Mouse (Mus musculus) CH12.LX (cell line): ENCODE data around the gene Dennd6a. TPM values are rescaled to one million over a fixed set of nuclear protein-coding genes. Genes with fewer than 3 reads are reported as not detected.

Experiments
- DNase-seq: peaks from one replicate; pipeline ENCODE4 v3.0.0-alpha.2; 2013; ENCODE audit errors: extremely low read depth
- H3K27ac ChIP-seq: 2 replicates; pipeline ENCODE4 v1.5.1; 2012; ENCODE audit warnings: low read depth, mild to moderate bottlenecking, control low read depth, moderate library complexity; ENCODE audit not compliant: insufficient read depth
- H3K27me3 ChIP-seq: replicated peaks from 2 replicates; pipeline ENCODE3; 2012; ENCODE audit warnings: inconsistent platforms
- H3K36me3 ChIP-seq, 2 experiments: replicated peaks in 1 of 2; 2 replicates each; pipeline versions ENCODE3 to v1.6.1; 2012; ENCODE audit warnings: inconsistent platforms in 1 of 2, low read length in 1 of 2, mild to moderate bottlenecking in 1 of 2, mixed read lengths in 1 of 2, moderate library complexity in 1 of 2; ENCODE audit not compliant: control insufficient read depth in 1 of 2, insufficient read depth in 1 of 2
- H3K4me1 ChIP-seq, 2 experiments: 2 replicates each; pipeline ENCODE4 v1.6.1; 2012; ENCODE audit warnings: inconsistent platforms in 1 of 2, moderate library complexity in 1 of 2; ENCODE audit not compliant: insufficient read depth in 2 of 2, control insufficient read depth in 1 of 2
- H3K4me2 ChIP-seq: 2 replicates; pipeline ENCODE4 v1.6.1; 2012; ENCODE audit warnings: low read depth, mild to moderate bottlenecking, control low read depth; ENCODE audit not compliant: poor library complexity, insufficient read depth, severe bottlenecking
- H3K4me3 ChIP-seq, 3 experiments: fragments of 150-350 bp in 1 of 3; sonication (generic) in 1 of 3; replicated peaks in 1 of 3; 2 replicates each; pipeline versions ENCODE3 to v1.5.1; 2011 to 2012; ENCODE audit warnings: low read depth in 2 of 3, low read length in 2 of 3, mild to moderate bottlenecking in 2 of 3, moderate library complexity in 2 of 3, control low read depth in 1 of 3, improper control_type of control experiment in 1 of 3, inconsistent platforms in 1 of 3, mixed read lengths in 1 of 3; ENCODE audit not compliant: poor library complexity in 1 of 3
- H3K79me2 ChIP-seq: replicated peaks from 2 replicates; pipeline ENCODE4 v1.6.1; 2012; ENCODE audit warnings: mild to moderate bottlenecking, moderate library complexity; ENCODE audit not compliant: control insufficient read depth, poor library complexity, insufficient read depth, severe bottlenecking; ENCODE audit errors: extremely low read depth
- H3K9ac ChIP-seq: 2 replicates; pipeline ENCODE4 v1.6.1; 2012; ENCODE audit warnings: low read depth, mild to moderate bottlenecking, control low read depth, moderate library complexity; ENCODE audit not compliant: insufficient read depth
- H3K9me3 ChIP-seq: replicated peaks from 2 replicates; pipeline ENCODE3; 2012; ENCODE audit warnings: low read length, inconsistent platforms, mixed read lengths
- CTCF ChIP-seq, 2 experiments: IDR thresholded peaks in 1 of 2; conservative IDR thresholded peaks in 1 of 2; 2 replicates each; pipeline ENCODE4 v1.5.1; 2011 to 2012; ENCODE audit warnings: low read depth in 2 of 2, low read length in 2 of 2, improper control_type of control experiment in 1 of 2, inconsistent platforms in 1 of 2, mild to moderate bottlenecking in 1 of 2, moderate library complexity in 1 of 2
- ELF1 ChIP-seq: IDR thresholded peaks from 2 replicates; pipeline ENCODE4 v1.6.1; 2014; ENCODE audit warnings: low read depth, mild to moderate bottlenecking, inconsistent platforms, low read length, improper control_type of control experiment
- GABPA ChIP-seq: IDR thresholded peaks from 2 replicates; pipeline ENCODE4 v1.6.1; 2012; ENCODE audit warnings: low read depth, low read length, improper control_type of control experiment, inconsistent platforms; ENCODE audit not compliant: insufficient replicate concordance
- HCFC1 ChIP-seq: IDR thresholded peaks from 2 replicates; pipeline ENCODE4 v1.6.1; 2012; ENCODE audit warnings: low read depth, mild to moderate bottlenecking, inconsistent platforms, low read length, improper control_type of control experiment
- IRF4 ChIP-seq: IDR thresholded peaks from 2 replicates; pipeline ENCODE4 v1.6.1; 2014; ENCODE audit warnings: low read depth, mild to moderate bottlenecking, inconsistent platforms, low read length, improper control_type of control experiment
- JUN ChIP-seq: IDR thresholded peaks from 2 replicates; pipeline ENCODE4 v1.6.1; 2011; ENCODE audit warnings: low read depth, mild to moderate bottlenecking, low read length, improper control_type of control experiment, moderate library complexity; ENCODE audit not compliant: insufficient read depth
- JUND ChIP-seq: conservative IDR thresholded peaks from 2 replicates; pipeline ENCODE4 v1.6.1; 2011; ENCODE audit warnings: low read depth, low read length, improper control_type of control experiment
- MAFK ChIP-seq: IDR thresholded peaks from 2 replicates; pipeline ENCODE4 v1.6.1; 2011; ENCODE audit warnings: low read length, improper control_type of control experiment; ENCODE audit not compliant: insufficient replicate concordance
- MEF2A ChIP-seq: IDR thresholded peaks from 2 replicates; pipeline ENCODE4 v1.6.1; 2014; ENCODE audit warnings: low read depth, mild to moderate bottlenecking, inconsistent platforms, low read length, improper control_type of control experiment, borderline replicate concordance
- MXI1 ChIP-seq: IDR thresholded peaks from 2 replicates; pipeline ENCODE4 v1.6.1; 2011; ENCODE audit warnings: mild to moderate bottlenecking, low read depth, low read length, improper control_type of control experiment
- MYC ChIP-seq: IDR thresholded peaks from 2 replicates; pipeline ENCODE4 v1.6.1; 2011; ENCODE audit warnings: low read depth, mild to moderate bottlenecking, improper control_type of control experiment, low read length
- NELFE ChIP-seq: IDR thresholded peaks from 2 replicates; pipeline ENCODE4 v1.6.1; 2011; ENCODE audit warnings: low read depth, low read length, improper control_type of control experiment
- NRF1 ChIP-seq: IDR thresholded peaks from 2 replicates; pipeline ENCODE4 v1.6.1; 2014; ENCODE audit warnings: low read depth, mild to moderate bottlenecking, inconsistent platforms, low read length, improper control_type of control experiment, moderate library complexity
- SIN3A ChIP-seq: IDR thresholded peaks from 2 replicates; pipeline ENCODE4 v1.6.1; 2012; ENCODE audit warnings: low read length, improper control_type of control experiment, inconsistent platforms
- SMC3 ChIP-seq: IDR thresholded peaks from 2 replicates; pipeline ENCODE4 v1.6.1; 2011; ENCODE audit warnings: low read depth, low read length, improper control_type of control experiment
- TBP ChIP-seq: conservative IDR thresholded peaks from 2 replicates; pipeline ENCODE4 v1.6.1; 2011; ENCODE audit warnings: low read depth, low read length, improper control_type of control experiment
- TCF12 ChIP-seq: IDR thresholded peaks from 2 replicates; pipeline ENCODE4 v1.6.1; 2014; ENCODE audit warnings: low read depth, mild to moderate bottlenecking, inconsistent platforms, low read length, improper control_type of control experiment
- UBTF ChIP-seq: IDR thresholded peaks from 2 replicates; pipeline ENCODE4 v1.6.1; 2012; ENCODE audit warnings: low read depth, mild to moderate bottlenecking, inconsistent platforms, low read length, improper control_type of control experiment, moderate library complexity
- USF1 ChIP-seq: IDR thresholded peaks from 2 replicates; pipeline ENCODE4 v1.6.1; 2014; ENCODE audit warnings: low read depth, mild to moderate bottlenecking, inconsistent platforms, low read length, improper control_type of control experiment
- USF2 ChIP-seq: conservative IDR thresholded peaks from 2 replicates; pipeline ENCODE4 v1.6.1; 2011; ENCODE audit warnings: low read depth, low read length, improper control_type of control experiment
- ZMIZ1 ChIP-seq: IDR thresholded peaks from 2 replicates; pipeline ENCODE4 v1.6.1; 2012; ENCODE audit warnings: low read depth, mild to moderate bottlenecking, inconsistent platforms, low read length, improper control_type of control experiment
- dilution Hi-C: fragments of 300-500 bp; cut with MboI; formaldehyde crosslinking; loops from 2 replicates; pipeline ENCODE4 v1.14.3; 2020; ENCODE audit warnings: low sequenced_read_pairs; ENCODE audit not compliant: extremely low pct_unique_long_range_greater_than_20kb, extremely low pct_ligation_motif_present
- in situ Hi-C: fragments of 300-500 bp; cut with MboI; formaldehyde crosslinking; loops from 3 replicates; pipeline ENCODE4 v1.14.3; 2019; ENCODE audit warnings: low sequenced_read_pairs, low pct_ligation_motif_present, low pct_unique_long_range_greater_than_20kb, mixed read lengths
- polyA plus RNA-seq: library from polyadenylated mRNA; unstranded; fragments of >175 nt; gene quantifications from 2 replicates; pipeline ENCODE4 v1.2.1, GENCODE M21; 2012; ENCODE audit warnings: low read depth; ENCODE audit not compliant: insufficient read length
- total RNA-seq, 2 experiments: library from RNA; depleted of rRNA; stranded (reverse); fragments of 300-350 nt in 1 of 2; fragments of >200 nt in 1 of 2; gene quantifications; 2 replicates each; pipeline ENCODE4 v1.2.3; 2012 to 2014

Dennd6a gene
- total and polyA plus RNA-seq, 3 experiments: 6.5 to 22.9 (median 13.0) TPM

GRCm38 (mm10) chr14:26542136-26542535 lies 31.5 kb upstream of the Dennd6a start:
- in situ Hi-C loops (no loop called here), dilution Hi-C loops (no loop called here)
- no peak for TF ChIP-seq TBP
- no peak for TF ChIP-seq NELFE
- no peak for TF ChIP-seq ELF1
- no peak for TF ChIP-seq USF1
- no peak for TF ChIP-seq ZMIZ1
- TF ChIP-seq MYC: no peak
- TF ChIP-seq IRF4: no peak
- TF ChIP-seq SMC3: no peak
- no peak for TF ChIP-seq JUND
- TF ChIP-seq MAFK: no peak
- TF ChIP-seq SIN3A: no peak
- no peak for TF ChIP-seq TCF12
- no peak for TF ChIP-seq UBTF
- no peak for TF ChIP-seq MEF2A
- Histone ChIP-seq H3K9me3 (no peaks in the 10 kb centered on the region), H3K79me2 (no peaks in the 10 kb centered on the region), H3K4me2 (no peak overlapping the region), H3K27me3 (no peaks in the 10 kb centered on the region), H3K4me1 (no peaks in the 10 kb centered on the region), H3K27ac (no peak overlapping the region), H3K4me3 (no peak overlapping the region), H3K36me3 (no peaks in the 10 kb centered on the region), H3K9ac (no peak overlapping the region)
- DNase-seq: no peak

- Histone ChIP-seq H3K9me3 (no peaks in the 10 kb centered on the region), H3K27me3 (no peaks in the 10 kb centered on the region), H3K4me2 (no peak overlapping the region), H3K36me3 (no peaks in the 10 kb centered on the region), H3K4me1 (no peaks in the 10 kb centered on the region), H3K79me2 (no peaks in the 10 kb centered on the region), H3K27ac (no peak overlapping the region), H3K9ac (no peak overlapping the region), H3K4me3 (no peak overlapping the region)
- in situ Hi-C loops (no loop called here), dilution Hi-C loops (no loop called here)
- no peak for DNase-seq
- TF ChIP-seq UBTF (no peak), TCF12 (no peak), MEF2A (no peak), CTCF (conservative IDR thresholded peaks at IDR 0.05 in 1 of 2, IDR thresholded peaks at IDR 0.05 in 1 of 2; ENCODE audit: low read depth in 2 of 2, low read length in 2 of 2) (no peak), MYC (no peak), GABPA (no peak), JUND (no peak), MXI1 (no peak), HCFC1 (no peak), USF2 (no peak), JUN (no peak), NRF1 (no peak)
Observed at GRCm38 (mm10) chr14:26547516-26548488, 25.9 kb upstream of the Dennd6a start.
